Mouse (Mus musculus): ENCODE measurements at regions not wholly inside any gene's neighbourhood (a gene's known extent, or its start where the extent isn't known, plus 50 kb on each side); places are given as distances from the start of the nearest gene placed in this dataset.

DNA sequence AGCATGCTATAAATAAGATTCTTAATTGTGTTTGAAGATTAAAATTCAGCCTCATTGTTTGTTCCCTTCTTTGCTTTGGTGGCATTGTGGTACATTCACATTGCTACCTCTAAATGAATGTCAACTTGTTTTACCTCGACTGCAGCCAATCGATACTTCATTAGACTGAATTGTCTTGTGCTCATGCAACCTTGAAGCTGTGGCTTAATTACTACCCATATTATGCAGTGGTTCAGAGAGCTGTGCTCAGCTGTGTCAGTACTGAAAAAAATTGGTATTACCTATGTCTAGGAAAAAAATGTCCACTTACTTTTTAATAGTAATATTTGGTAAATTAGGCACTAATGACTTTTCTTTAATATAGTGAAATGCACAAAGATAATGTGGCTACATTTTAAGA lies 1523.6 kb upstream of the Gm8797 start:
- no peak for TF ChIP-seq CTCF (IDR thresholded peaks at IDR 0.05)
- no peak overlapping the region for H3K27ac ChIP-seq (ENCODE audit: low read depth, low read length)
- no peaks in the 10 kb centered on the region for H3K4me1 ChIP-seq (ENCODE audit: insufficient read depth, low read length)
- 68% methylated on average over 2 of the region's 2 CpGs for WGBS
- ATAC-seq (ENCODE audit: low FRiP score) (no peak), DNase-seq (ENCODE audit: low spot score) (no peak)
- H3K9ac ChIP-seq (replicated peaks; ENCODE audit: low read length, poor library complexity, severe bottlenecking): no peak overlapping the region
- no peaks in the 10 kb centered on the region for H3K36me3 ChIP-seq (ENCODE audit: insufficient read depth, low read length)
- H3K27me3 ChIP-seq (ENCODE audit: insufficient read depth, low read length): no peaks in the 10 kb centered on the region
- no peak overlapping the region for H3K4me3 ChIP-seq (ENCODE audit: low read depth, low read length)
- no peak overlapping the region for H3K4me2 ChIP-seq (ENCODE audit: low read depth, low read length, poor library complexity, severe bottlenecking)
- H3K9me3 ChIP-seq (ENCODE audit: low read length): no peaks in the 10 kb centered on the region

DNA sequence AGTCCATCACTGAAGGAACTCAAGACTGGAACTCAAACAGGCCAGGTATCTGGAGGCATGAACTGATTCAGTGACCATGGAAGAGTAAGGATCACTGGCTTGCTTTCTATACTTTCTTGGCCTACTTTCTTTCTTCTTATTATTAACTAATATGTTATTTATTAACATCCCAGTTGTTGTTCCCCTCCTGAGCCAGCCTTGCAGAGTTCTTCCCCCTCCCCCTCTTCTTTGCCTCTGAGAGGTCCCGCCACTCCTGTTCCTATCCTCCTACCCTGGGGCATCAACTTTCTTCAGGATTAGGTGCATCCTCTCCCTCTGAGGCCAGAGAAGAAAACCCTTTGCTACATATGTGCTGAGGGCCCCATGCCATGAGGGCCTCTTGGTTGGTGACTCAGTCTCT lies 1479.2 kb upstream of the Gm8797 start:
- Histone ChIP-seq H3K4me3 (ENCODE audit: low read depth, low read length) (no peak overlapping the region), H3K9me3 (ENCODE audit: low read length) (no peaks in the 10 kb centered on the region), H3K27ac (ENCODE audit: low read depth, low read length) (no peak overlapping the region), H3K36me3 (ENCODE audit: insufficient read depth, low read length) (no peaks in the 10 kb centered on the region), H3K9ac (replicated peaks; ENCODE audit: low read length, poor library complexity, severe bottlenecking) (no peak overlapping the region), H3K27me3 (ENCODE audit: insufficient read depth, low read length) (no peaks in the 10 kb centered on the region), H3K4me2 (ENCODE audit: low read depth, low read length, poor library complexity, severe bottlenecking) (no peak overlapping the region), H3K4me1 (ENCODE audit: insufficient read depth, low read length) (no peaks in the 10 kb centered on the region)
- 100% methylated on average over 1 of the region's 1 CpGs for WGBS
- ATAC-seq (ENCODE audit: low FRiP score): no peak
- no peak for TF ChIP-seq CTCF (IDR thresholded peaks at IDR 0.05)
- no peak for DNase-seq (ENCODE audit: low spot score)

DNA sequence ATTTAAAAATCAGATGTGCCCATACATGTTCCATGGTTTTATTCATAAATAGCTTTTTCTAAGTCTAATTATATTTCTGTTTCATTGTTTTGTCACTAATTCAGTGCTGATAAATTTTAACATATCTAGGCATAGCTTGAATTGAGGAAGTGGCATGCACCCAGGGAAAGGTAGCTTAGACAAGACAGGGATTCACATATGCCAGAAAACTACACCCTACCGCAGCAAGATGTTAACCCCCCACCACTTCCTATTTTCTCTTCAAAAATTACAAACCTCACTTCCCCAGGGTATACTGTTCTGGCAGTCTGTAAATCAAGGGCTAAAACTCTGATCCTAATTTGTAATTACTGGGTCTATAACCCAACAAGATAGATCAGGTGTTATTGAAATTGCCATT lies 1476.0 kb upstream of the Gm8797 start:
- H3K4me3 ChIP-seq (ENCODE audit: low read depth, low read length): no peak overlapping the region
- H3K9me3 ChIP-seq (ENCODE audit: low read length): no peaks in the 10 kb centered on the region
- no peak overlapping the region for H3K27ac ChIP-seq (ENCODE audit: low read depth, low read length)
- TF ChIP-seq CTCF (IDR thresholded peaks at IDR 0.05): no peak
- H3K4me1 ChIP-seq (ENCODE audit: insufficient read depth, low read length): no peaks in the 10 kb centered on the region; the same call in 1 of the 2 replicates
- H3K27me3 ChIP-seq (ENCODE audit: insufficient read depth, low read length): no peaks in the 10 kb centered on the region
- no peak for ATAC-seq (ENCODE audit: low FRiP score)
- no peaks in the 10 kb centered on the region for H3K36me3 ChIP-seq (ENCODE audit: insufficient read depth, low read length)
- no peak overlapping the region for H3K9ac ChIP-seq (replicated peaks; ENCODE audit: low read length, poor library complexity, severe bottlenecking)
- 41% methylated on average over 1 of the region's 1 CpGs for WGBS
- no peak for DNase-seq (ENCODE audit: low spot score)
- H3K4me2 ChIP-seq (ENCODE audit: low read depth, low read length, poor library complexity, severe bottlenecking): no peak overlapping the region

DNA sequence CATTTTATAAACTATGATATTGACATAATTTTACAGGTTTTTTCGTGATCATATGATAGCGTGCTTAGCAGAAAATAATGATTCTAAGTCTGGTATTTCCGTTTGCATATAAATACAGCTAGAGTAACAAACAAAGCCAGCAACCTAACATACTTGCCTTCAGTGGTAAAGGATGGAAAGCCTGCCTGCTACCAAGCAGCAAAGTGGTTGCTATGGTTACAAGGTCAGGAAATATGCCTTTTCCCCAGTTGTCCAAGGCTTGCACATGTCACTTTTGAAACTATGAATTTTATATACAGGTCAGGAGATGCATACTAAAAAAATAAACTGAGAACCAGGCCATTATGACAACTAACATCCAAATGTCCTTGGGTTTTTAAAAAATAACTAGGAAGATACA lies 1472.6 kb upstream of the Gm8797 start:
- no peak overlapping the region for H3K9ac ChIP-seq (replicated peaks; ENCODE audit: low read length, poor library complexity, severe bottlenecking)
- H3K4me2 ChIP-seq (ENCODE audit: low read depth, low read length, poor library complexity, severe bottlenecking): no peak overlapping the region
- no peaks in the 10 kb centered on the region for H3K36me3 ChIP-seq (ENCODE audit: insufficient read depth, low read length)
- no peaks in the 10 kb centered on the region for H3K9me3 ChIP-seq (ENCODE audit: low read length)
- H3K27ac ChIP-seq (ENCODE audit: low read depth, low read length): peak overlapping the region; percentile 43; the same call in 1 of the 2 replicates
- H3K27me3 ChIP-seq (ENCODE audit: insufficient read depth, low read length): no peaks in the 10 kb centered on the region
- H3K4me3 ChIP-seq (ENCODE audit: low read depth, low read length): no peak overlapping the region
- H3K4me1 ChIP-seq (ENCODE audit: insufficient read depth, low read length): no peaks in the 10 kb centered on the region; the same call in 1 of the 2 replicates
- no peak for TF ChIP-seq CTCF (IDR thresholded peaks at IDR 0.05)
- DNase-seq (ENCODE audit: low spot score): peak; percentile 77
- WGBS: 10% methylated on average over 3 of the region's 3 CpGs
- ATAC-seq (ENCODE audit: low FRiP score): peak; percentile 88

DNA sequence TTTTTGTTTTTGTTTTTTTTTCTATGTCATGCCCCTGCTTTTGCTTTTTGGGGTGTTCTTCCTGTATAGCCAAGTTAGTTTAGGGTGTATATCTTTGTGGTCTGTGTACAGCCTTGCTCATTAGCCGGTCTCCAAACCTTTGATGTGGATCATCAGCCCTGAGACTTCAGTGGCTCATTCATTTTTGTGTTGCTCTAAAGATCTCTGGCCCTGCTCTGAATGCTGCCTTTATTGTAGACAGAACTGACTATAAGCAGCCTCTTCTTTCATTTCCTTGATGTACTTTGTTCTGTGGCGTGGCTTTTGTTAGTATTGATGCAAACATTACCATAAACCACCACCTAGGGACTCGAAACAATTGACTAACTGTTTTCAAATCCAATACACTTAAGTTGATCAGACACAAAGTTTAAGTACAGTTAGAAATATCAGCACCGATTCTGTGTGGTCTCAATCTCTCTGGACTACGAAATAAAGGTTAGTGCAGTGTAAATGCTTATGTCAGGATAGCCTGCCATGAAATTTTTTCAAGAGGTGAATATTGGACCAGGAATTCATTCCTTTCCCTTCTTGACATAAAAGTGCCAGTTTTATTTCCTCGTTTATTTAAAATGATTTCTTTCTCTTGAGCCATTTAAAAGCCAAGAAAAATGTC lies 1470.1 kb upstream of the Gm8797 start:
- Histone ChIP-seq H3K9me3 (ENCODE audit: low read length) (no peaks in the 10 kb centered on the region), H3K36me3 (ENCODE audit: insufficient read depth, low read length) (no peaks in the 10 kb centered on the region), H3K27ac (ENCODE audit: low read depth, low read length) (no peak overlapping the region), H3K4me1 (ENCODE audit: insufficient read depth, low read length) (no peaks in the 10 kb centered on the region; the same call in 1 of the 2 replicates), H3K9ac (replicated peaks; ENCODE audit: low read length, poor library complexity, severe bottlenecking) (no peak overlapping the region), H3K27me3 (ENCODE audit: insufficient read depth, low read length) (no peaks in the 10 kb centered on the region), H3K4me3 (ENCODE audit: low read depth, low read length) (no peak overlapping the region), H3K4me2 (ENCODE audit: low read depth, low read length, poor library complexity, severe bottlenecking) (no peak overlapping the region)
- 15% methylated on average over 6 of the region's 6 CpGs for WGBS
- DNase-seq (ENCODE audit: low spot score) (no peak), ATAC-seq (ENCODE audit: low FRiP score) (no peak)
- TF ChIP-seq CTCF (IDR thresholded peaks at IDR 0.05): no peak

DNA sequence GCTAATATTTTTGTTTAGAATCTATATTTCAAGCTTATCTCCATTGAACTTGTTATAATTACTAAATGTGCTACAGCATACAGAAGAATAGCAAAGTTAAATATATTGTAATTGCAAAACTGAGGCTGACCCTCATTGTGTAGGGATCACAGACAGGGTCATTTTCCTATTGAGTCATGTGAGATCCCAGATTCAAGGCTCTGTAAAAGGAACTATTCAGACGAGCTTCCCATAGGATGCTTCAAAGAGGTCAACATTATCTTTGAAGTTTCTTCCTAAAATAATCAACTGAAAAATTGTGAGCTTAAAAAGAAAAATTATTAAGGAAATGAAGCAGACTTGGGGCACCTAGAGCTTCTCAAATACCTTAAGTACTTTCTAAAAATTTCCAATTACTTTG lies 1469.5 kb upstream of the Gm8797 start:
- H3K4me1 ChIP-seq (ENCODE audit: insufficient read depth, low read length): no peaks in the 10 kb centered on the region; the same call in 1 of the 2 replicates
- H3K4me3 ChIP-seq (ENCODE audit: low read depth, low read length): no peak overlapping the region
- DNase-seq (ENCODE audit: low spot score) (no peak), ATAC-seq (ENCODE audit: low FRiP score) (no peak)
- H3K4me2 ChIP-seq (ENCODE audit: low read depth, low read length, poor library complexity, severe bottlenecking): no peak overlapping the region
- no peaks in the 10 kb centered on the region for H3K9me3 ChIP-seq (ENCODE audit: low read length)
- no peaks in the 10 kb centered on the region for H3K36me3 ChIP-seq (ENCODE audit: insufficient read depth, low read length)
- 24% methylated on average over 1 of the region's 1 CpGs for WGBS
- no peak for TF ChIP-seq CTCF (IDR thresholded peaks at IDR 0.05)
- no peak overlapping the region for H3K27ac ChIP-seq (ENCODE audit: low read depth, low read length)
- no peak overlapping the region for H3K9ac ChIP-seq (replicated peaks; ENCODE audit: low read length, poor library complexity, severe bottlenecking)
- no peaks in the 10 kb centered on the region for H3K27me3 ChIP-seq (ENCODE audit: insufficient read depth, low read length)
